Comparison of ENCODE assay signal across 8 mouse cellular contexts in the genomic region with DNA sequence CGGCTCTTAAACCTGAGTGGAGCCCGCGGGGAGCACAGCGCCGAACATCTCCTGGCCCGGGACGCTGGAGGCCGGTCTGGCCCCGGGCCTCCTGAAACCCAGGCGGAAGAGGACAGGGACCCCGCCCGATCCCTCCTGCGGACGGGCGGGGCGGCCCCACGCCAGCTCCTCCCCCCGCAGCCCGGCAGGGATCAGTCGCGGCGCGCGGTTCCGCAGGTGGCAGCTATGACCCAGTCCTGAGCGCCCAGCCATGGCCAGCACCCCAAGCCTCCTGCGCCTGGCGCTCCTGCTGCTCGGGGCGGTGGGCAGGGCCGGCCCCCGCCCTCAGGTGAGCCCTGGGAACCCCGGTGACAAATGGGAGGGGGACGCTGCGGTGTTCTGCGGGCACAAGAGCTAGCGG. TPM values are rescaled to one million over a fixed set of nuclear protein-coding genes. Genes with fewer than 3 reads are reported as not detected.
DNase-seq lines count a peak whose midpoint lies in the region; ATAC-seq and TF ChIP-seq lines count a peak whose summit lies in the region.

A gene (plus strand): TSS at position 191 of the 400 bp plus-strand sequence.

- peak; percentile 20 for DNase-seq in thymus, postnatal 0 days (ENCODE audit: low spot score)
- no peak for DNase-seq in thymus, postnatal 25 days
- DNase-seq in liver, embryonic 14.5 days (ENCODE audit: low read depth in 3 of 3, low spot score in 3 of 3) = no peak
- DNase-seq in ovary, postnatal 10 days (ENCODE audit: low spot score) = no peak
- no peak for DNase-seq in layer of hippocampus, postnatal 10 days (ENCODE audit: low spot score in 2 of 2)
- no peak for DNase-seq in right cerebral cortex, postnatal 36 days (ENCODE audit: low spot score in 2 of 2)

- peaks cover 39% of the 10 kb centered on the region for H3K27me3 ChIP-seq in heart, embryonic 16.5 days (ENCODE audit: control insufficient read depth, insufficient read depth, low read length)
- H3K27me3 ChIP-seq in liver, embryonic 14.5 days (ENCODE audit: control insufficient read depth, insufficient read depth, low read length) = peaks cover 18% of the 10 kb centered on the region
- H3K27me3 ChIP-seq in neural tube, embryonic 12.5 days (replicated peaks) = peaks cover 34% of the 10 kb centered on the region

- ATAC-seq in heart, embryonic 16.5 days (replicated peaks; ENCODE audit: extremely low read depth, insufficient read depth, low FRiP score) = no peak; the same call in 1 of the 2 replicates
- ATAC-seq in liver, embryonic 14.5 days (ENCODE audit: insufficient read depth) = no peak
- ATAC-seq in neural tube, embryonic 12.5 days (ENCODE audit: low FRiP score, low read depth) = no peak

- no peak within 1 kb of the TSS for H3K27ac ChIP-seq in heart, embryonic 16.5 days (ENCODE audit: low read length)
- H3K27ac ChIP-seq in liver, embryonic 14.5 days = no peak within 1 kb of the TSS
- H3K27ac ChIP-seq in neural tube, embryonic 12.5 days = no peak within 1 kb of the TSS

- TF ChIP-seq CTCF in liver, embryonic 14.5 days (IDR thresholded peaks at IDR 0.05; ENCODE audit: low read depth) = no peak

- H3K4me3 ChIP-seq in heart, embryonic 16.5 days (ENCODE audit: low read length) = peak within 1 kb of the TSS; percentile 55
- H3K4me3 ChIP-seq in liver, embryonic 14.5 days (ENCODE audit: insufficient read depth in 1 of 2, low read depth in 2 of 2, low read length in 2 of 2) = peak within 1 kb of the TSS in 1 of 2 experiments; percentile 36; a peak in 2 of 4 replicates
- peak within 1 kb of the TSS; percentile 45 for H3K4me3 ChIP-seq in neural tube, embryonic 12.5 days

- no peaks in the 10 kb centered on the region for H3K36me3 ChIP-seq in heart, embryonic 16.5 days (ENCODE audit: control insufficient read depth, insufficient read depth)
- H3K36me3 ChIP-seq in liver, embryonic 14.5 days (replicated peaks; ENCODE audit: control insufficient read depth, insufficient read depth, low read depth) = no peaks in the 10 kb centered on the region
- no peaks in the 10 kb centered on the region for H3K36me3 ChIP-seq in neural tube, embryonic 12.5 days

- H3K4me2 ChIP-seq in heart, embryonic 16.5 days (ENCODE audit: low read depth, low read length) = peak within 1 kb of the TSS; percentile 81
- peak within 1 kb of the TSS; percentile 43 for H3K4me2 ChIP-seq in liver, embryonic 14.5 days (ENCODE audit: low read depth)
- peak within 1 kb of the TSS; percentile 93 for H3K4me2 ChIP-seq in neural tube, embryonic 12.5 days (replicated peaks)

- H3K4me1 ChIP-seq in heart, embryonic 16.5 days (ENCODE audit: control insufficient read depth, insufficient read depth, low read length) = peaks cover 4% of the 10 kb centered on the region; the same call in 1 of the 2 replicates
- no peaks in the 10 kb centered on the region for H3K4me1 ChIP-seq in liver, embryonic 14.5 days (replicated peaks; ENCODE audit: control insufficient read depth in 2 of 2, insufficient read depth in 2 of 2, low read length in 1 of 2)
- H3K4me1 ChIP-seq in neural tube, embryonic 12.5 days = peaks cover 12% of the 10 kb centered on the region

- H3K9ac ChIP-seq in heart, embryonic 16.5 days (ENCODE audit: low read length) = peak within 1 kb of the TSS; percentile 53; the same call in 1 of the 2 replicates
- no peak within 1 kb of the TSS for H3K9ac ChIP-seq in liver, embryonic 14.5 days (replicated peaks)
- peak within 1 kb of the TSS; percentile 48 for H3K9ac ChIP-seq in neural tube, embryonic 12.5 days

- TF ChIP-seq EP300 in liver, embryonic 14.5 days (IDR thresholded peaks at IDR 0.05; ENCODE audit: low read depth) = no peak

- H3K9me3 ChIP-seq in heart, embryonic 16.5 days (replicated peaks; ENCODE audit: control insufficient read depth, low read length) = 0 out of 2 replicates have a peak, but pooled peaks cover 6% of the 10 kb centered on the region
- no peaks in the 10 kb centered on the region for H3K9me3 ChIP-seq in liver, embryonic 14.5 days (ENCODE audit: control insufficient read depth, low read length)
- H3K9me3 ChIP-seq in neural tube, embryonic 12.5 days = no peaks in the 10 kb centered on the region

- under 1% methylated on average over 35 of the region's 37 CpGs for WGBS in heart, embryonic 16.5 days
- WGBS in liver, embryonic 14.5 days (ENCODE audit: insufficient replicate concordance) = 3% methylated on average over 37 of the region's 37 CpGs
- WGBS in neural tube, embryonic 12.5 days = 2% methylated on average over 37 of the region's 37 CpGs

RNA-seq across cellular contexts. Expression of the gene that starts here (rescaled TPM):
- polyA plus RNA-seq in thymus, postnatal 0 days (2015; fragmentation: Nextera tagmentation; extraction: Ambion mirVana) = 0.04 and 0.06 TPM in 2 replicates
- polyA plus RNA-seq in heart, embryonic 16.5 days (2015; fragmentation: Nextera tagmentation; extraction: Ambion mirVana) = 0.49 and 1.7 TPM in 2 replicates
- polyA plus RNA-seq in liver, embryonic 14.5 days (2012; rRNA removed) = 0.01 TPM in 1 of 2 replicates, not detected in the other
- polyA plus RNA-seq in liver, embryonic 14.5 days (2014; fragmentation: Nextera tagmentation; extraction: Ambion mirVana) = not detected in 2 replicates
- polyA plus RNA-seq in neural tube, embryonic 12.5 days (2016; fragmentation: Nextera tagmentation; extraction: Ambion mirVana) = 0.03 and 0.04 TPM in 2 replicates
- 1 to 10 TPM; 1.5 to 1.6 TPM for total RNA-seq in layer of hippocampus, postnatal 10 days (2021)

Comparison
In these comparisons a context has a peak if more than half of its experiments do, and no peak if none do; other contexts are left out.
1. Peak in DNase-seq in thymus, postnatal 0 days; RNA of the gene not detected or under 1 TPM.
2. H3K4me2 ChIP-seq: peak in every context shown above with its lines; median percentile 93 in neural tube, embryonic 12.5 days; 81 in heart, embryonic 16.5 days; 43 in liver, embryonic 14.5 days.